Mouse (Mus musculus) embryonic facial prominence, embryonic 15.5 days (tissue): Measurements from ENCODE around the gene AC134908.4. TPM values are rescaled to one million over a fixed set of nuclear protein-coding genes. Genes with fewer than 3 reads are reported as not detected.

Experiments used
- ATAC-seq: fragments of 200-750 bp; cut with Nextera tagmentation; 2 replicates; pipeline ENCODE4 v1.8.0; 2017; ENCODE audit warnings: low read depth, moderate TSS enrichment; ENCODE audit not compliant: insufficient number of reproducible peaks, low FRiP score, low TSS enrichment
- H3K27ac ChIP-seq: fragments of 300-500 bp; sonication (generic); replicated peaks from 2 replicates; pipeline ENCODE4 v1.5.1; 2015; ENCODE audit warnings: mild to moderate bottlenecking, inconsistent platforms
- H3K27me3 ChIP-seq: fragments of 300-500 bp; sonication (generic); 2 replicates; pipeline ENCODE4 v1.6.1; 2015; ENCODE audit warnings: inconsistent platforms
- H3K36me3 ChIP-seq: fragments of 300-500 bp; sonication (generic); 2 replicates; pipeline ENCODE4 v1.6.1; 2015; ENCODE audit warnings: mild to moderate bottlenecking, inconsistent platforms
- H3K4me1 ChIP-seq: fragments of 300-500 bp; sonication (generic); 2 replicates; pipeline ENCODE4 v1.6.1; 2015; ENCODE audit warnings: inconsistent platforms
- H3K4me2 ChIP-seq: fragments of 300-500 bp; sonication (generic); replicated peaks from 2 replicates; pipeline ENCODE4 v1.6.1; 2015; ENCODE audit warnings: mild to moderate bottlenecking, inconsistent platforms
- H3K4me3 ChIP-seq: fragments of 300-500 bp; sonication (generic); replicated peaks from 2 replicates; pipeline ENCODE4 v1.5.1; 2015; ENCODE audit warnings: mild to moderate bottlenecking, inconsistent platforms
- H3K9ac ChIP-seq: fragments of 300-500 bp; sonication (generic); 2 replicates; pipeline ENCODE4 v1.6.1; 2015; ENCODE audit warnings: inconsistent platforms
- H3K9me3 ChIP-seq: fragments of 300-500 bp; sonication (generic); replicated peaks from 2 replicates; pipeline ENCODE4 v1.6.1; 2016; ENCODE audit warnings: inconsistent platforms
- WGBS: fragments of 180-500 bp; shearing (Covaris S2); methylation state at CpG from one replicate; pipeline ENCODE4 v1.1.7; 2015; 5-methylcytosine and 5-hydroxymethylcytosine counted together
- polyA plus RNA-seq: library from polyadenylated mRNA; unstranded; fragments of >200 nt; fragmentation: Nextera tagmentation; extraction: Ambion mirVana; gene quantifications from 2 replicates; pipeline ENCODE4 v1.2.1, GENCODE M21; 2015

The AC134908.4 gene
- polyA plus RNA-seq, 1 experiment from 2014 or later: not detected

- Histone ChIP-seq H3K4me1 (peaks cover 28% of the 10 kb centered on the region), H3K9me3 (no peaks in the 10 kb centered on the region), H3K27me3 (no peaks in the 10 kb centered on the region), H3K9ac (peak within 1 kb of the TSS; percentile 70), H3K27ac (peak within 1 kb of the TSS; percentile 90), H3K36me3 (peaks cover 50% of the 10 kb centered on the region), H3K4me2 (peak within 1 kb of the TSS; percentile 69), H3K4me3 (peak within 1 kb of the TSS; percentile 78)
- WGBS: under 1% methylated on average over 23 of the region's 23 CpGs
- peak; percentile 82 for ATAC-seq
Observed at GRCm38 (mm10) chr17:25785281-25785745, 10.1 kb downstream of the AC134908.4 start, which contains the start of gene Haghl. Gene Haghl, minus strand, starts transcription at chr17:25785673.

GRCm38 (mm10) chr17:25783861-25784574, 11.4 kb downstream of the AC134908.4 start:
- peaks cover 53% of the 10 kb centered on the region for H3K36me3 ChIP-seq
- no peaks in the 10 kb centered on the region for H3K27me3 ChIP-seq
- peak overlapping the region; percentile 70; the same call in 1 of the 2 replicates for H3K9ac ChIP-seq
- H3K9me3 ChIP-seq: no peaks in the 10 kb centered on the region
- no peak overlapping the region for H3K27ac ChIP-seq
- no peak for ATAC-seq
- peak overlapping the region; percentile 78 for H3K4me3 ChIP-seq
- H3K4me1 ChIP-seq: peaks cover 28% of the 10 kb centered on the region
- peak overlapping the region; percentile 69 for H3K4me2 ChIP-seq
- 70% methylated on average over 15 of the region's 15 CpGs for WGBS

DNA sequence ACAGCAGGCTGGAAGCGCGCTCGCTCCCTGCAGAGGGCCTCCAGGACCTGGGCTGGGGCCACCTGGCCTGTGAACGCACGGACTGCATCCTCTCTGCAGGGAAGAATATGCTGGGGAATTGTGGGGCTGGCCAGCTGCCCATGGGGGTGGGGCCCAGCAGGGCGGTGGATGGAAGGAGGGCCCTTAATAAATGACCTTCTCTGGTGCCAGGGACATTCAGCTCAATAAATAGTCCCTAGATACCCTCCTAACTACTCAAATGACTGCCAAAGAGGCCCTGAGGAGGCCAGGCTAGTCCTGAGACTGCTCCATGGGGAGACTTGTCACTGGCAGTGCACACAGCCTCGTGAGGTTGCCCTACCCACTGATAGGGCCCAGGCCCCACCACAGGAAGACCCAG, 12.4 kb downstream of the AC134908.4 start:
- no peak for ATAC-seq
- Histone ChIP-seq H3K27ac (no peak overlapping the region), H3K36me3 (peaks cover 56% of the 10 kb centered on the region), H3K27me3 (no peaks in the 10 kb centered on the region), H3K9me3 (no peaks in the 10 kb centered on the region), H3K4me1 (peaks cover 28% of the 10 kb centered on the region), H3K9ac (no peak overlapping the region), H3K4me3 (no peak overlapping the region), H3K4me2 (no peak overlapping the region)
- WGBS: 83% methylated on average over 7 of the region's 7 CpGs

DNA sequence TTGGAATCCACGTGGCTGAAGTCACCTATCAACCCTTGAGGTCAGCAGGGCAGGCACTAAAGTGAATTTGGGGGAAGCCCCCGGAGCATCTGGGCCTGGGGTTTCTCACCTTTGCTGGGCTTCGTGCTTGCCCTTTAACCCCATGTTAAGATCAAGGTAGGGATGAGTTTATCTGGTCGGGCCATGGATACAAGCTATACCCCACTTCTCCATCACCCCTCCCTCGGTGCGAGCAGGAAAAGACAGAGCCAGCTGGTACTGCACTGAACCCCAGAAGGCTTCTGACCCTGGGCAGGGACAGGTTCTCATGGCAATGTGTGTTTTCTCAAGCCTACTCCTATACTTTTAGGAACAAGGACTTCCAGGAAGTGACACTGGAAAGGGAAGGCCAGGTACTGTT, 14.1 kb downstream of the AC134908.4 start:
- H3K27me3 ChIP-seq: no peaks in the 10 kb centered on the region
- 78% methylated on average over 6 of the region's 6 CpGs for WGBS
- H3K9me3 ChIP-seq: no peaks in the 10 kb centered on the region
- H3K4me3 ChIP-seq: no peak overlapping the region
- H3K4me2 ChIP-seq: no peak overlapping the region
- H3K27ac ChIP-seq: no peak overlapping the region
- ATAC-seq: no peak
- H3K36me3 ChIP-seq: peaks cover 63% of the 10 kb centered on the region
- H3K4me1 ChIP-seq: peaks cover 28% of the 10 kb centered on the region
- no peak overlapping the region for H3K9ac ChIP-seq

DNA sequence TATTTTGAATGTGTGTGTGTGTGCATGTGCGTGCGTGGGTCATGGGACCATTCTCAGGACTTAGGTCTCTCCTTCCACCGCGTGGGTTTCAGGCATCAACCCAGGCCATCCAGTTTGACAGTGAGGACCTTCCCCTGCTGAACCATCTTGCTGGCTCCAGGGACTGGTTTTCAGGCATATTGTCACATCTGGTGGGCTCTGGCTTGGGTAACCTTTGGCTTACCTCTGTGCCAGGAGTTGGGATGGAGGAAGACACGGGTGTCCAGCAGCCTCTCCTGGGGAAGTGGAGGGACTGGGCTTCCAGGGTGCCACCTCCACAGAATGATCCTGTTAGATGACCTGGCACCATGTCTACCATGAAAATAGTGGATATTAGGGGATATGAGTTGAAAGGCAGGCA, 17.5 kb downstream of the AC134908.4 start:
- no peaks in the 10 kb centered on the region for H3K9me3 ChIP-seq
- H3K9ac ChIP-seq: no peak overlapping the region
- no peak overlapping the region for H3K4me2 ChIP-seq
- peaks cover 53% of the 10 kb centered on the region for H3K36me3 ChIP-seq
- H3K4me3 ChIP-seq: no peak overlapping the region
- ATAC-seq: no peak
- H3K4me1 ChIP-seq: peaks cover 10% of the 10 kb centered on the region
- H3K27me3 ChIP-seq: no peaks in the 10 kb centered on the region
- WGBS: 93% methylated on average over 5 of the region's 5 CpGs
- no peak overlapping the region for H3K27ac ChIP-seq

GRCm38 (mm10) chr17:25775318-25776062, 20.0 kb downstream of the AC134908.4 start:
- peaks cover 7% of the 10 kb centered on the region for H3K4me1 ChIP-seq
- H3K27ac ChIP-seq: no peak overlapping the region
- no peaks in the 10 kb centered on the region for H3K9me3 ChIP-seq
- H3K36me3 ChIP-seq: peaks cover 30% of the 10 kb centered on the region
- no peak overlapping the region for H3K9ac ChIP-seq
- WGBS: 78% methylated on average over 10 of the region's 10 CpGs
- ATAC-seq: no peak
- H3K4me2 ChIP-seq: no peak overlapping the region
- no peaks in the 10 kb centered on the region for H3K27me3 ChIP-seq
- H3K4me3 ChIP-seq: no peak overlapping the region

GRCm38 (mm10) chr17:25773549-25774120, 21.8 kb downstream of the AC134908.4 start, which contains the start of gene Narfl:
Gene Narfl, plus strand, starts transcription at chr17:25773776.
- no peak within 1 kb of the TSS for H3K27ac ChIP-seq

DNA sequence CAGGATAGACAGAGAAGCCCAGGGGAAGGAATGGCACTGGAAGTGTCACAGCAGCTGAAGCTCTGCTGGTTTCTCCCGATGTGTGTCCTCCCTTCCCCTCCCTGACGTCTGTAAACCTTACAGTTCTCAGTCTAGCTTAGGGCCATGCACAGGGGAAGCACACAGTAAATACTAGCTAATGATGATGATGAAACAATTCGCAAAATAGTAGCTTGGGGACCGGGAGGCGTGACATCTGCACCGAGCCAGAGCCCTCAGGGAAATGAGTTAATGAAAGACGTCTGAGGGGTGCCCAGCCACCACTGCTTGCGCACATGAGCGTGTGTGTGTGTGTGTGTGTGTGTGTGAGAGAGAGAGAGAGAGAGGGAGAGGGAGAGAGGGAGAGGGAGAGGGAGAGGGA, 26.1 kb downstream of the AC134908.4 start:
- H3K27ac ChIP-seq: no peak overlapping the region
- H3K9me3 ChIP-seq: no peaks in the 10 kb centered on the region
- H3K36me3 ChIP-seq: no peaks in the 10 kb centered on the region
- ATAC-seq: no peak
- no peak overlapping the region for H3K4me2 ChIP-seq
- H3K4me3 ChIP-seq: no peak overlapping the region
- H3K4me1 ChIP-seq: peaks cover 3% of the 10 kb centered on the region
- no peak overlapping the region for H3K9ac ChIP-seq
- 27% methylated on average over 9 of the region's 9 CpGs for WGBS
- H3K27me3 ChIP-seq: peaks cover 8% of the 10 kb centered on the region; the same call in 1 of the 2 replicates

More at GRCm38 (mm10) chr17:25773549-25774120, 21.8 kb downstream of the AC134908.4 start, which contains the start of gene Narfl:
- peak; percentile 79 for ATAC-seq
- Histone ChIP-seq H3K4me3 (peak within 1 kb of the TSS; percentile 69), H3K27me3 (no peaks in the 10 kb centered on the region), H3K36me3 (peaks cover 16% of the 10 kb centered on the region), H3K4me1 (peaks cover 7% of the 10 kb centered on the region), H3K9me3 (no peaks in the 10 kb centered on the region), H3K9ac (peak within 1 kb of the TSS; percentile 69), H3K4me2 (peak within 1 kb of the TSS; percentile 72)
- WGBS: under 1% methylated on average over 37 of the region's 37 CpGs

DNA sequence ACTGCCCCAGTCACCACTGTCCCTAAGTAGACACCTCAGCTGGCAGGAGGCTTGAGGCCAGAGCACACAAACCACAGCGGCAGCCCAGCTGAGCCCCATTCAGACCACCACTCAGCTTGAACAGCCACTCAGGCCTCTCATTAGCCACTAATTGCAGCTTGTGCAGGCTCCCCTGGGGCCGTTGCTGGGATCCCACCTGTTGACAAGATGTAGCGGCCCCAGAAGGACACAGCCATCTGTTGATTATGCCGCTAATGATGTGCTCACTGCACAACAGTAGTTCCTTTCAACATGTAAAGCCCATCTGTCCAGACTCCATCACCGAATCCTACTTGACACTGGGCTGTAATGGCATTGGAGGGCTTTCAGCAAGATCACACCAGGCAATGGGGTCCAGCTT, 29.6 kb downstream of the AC134908.4 start:
- 33% methylated on average over 5 of the region's 5 CpGs for WGBS
- no peaks in the 10 kb centered on the region for H3K36me3 ChIP-seq
- no peak overlapping the region for H3K4me2 ChIP-seq
- H3K27ac ChIP-seq: no peak overlapping the region
- H3K4me3 ChIP-seq: no peak overlapping the region
- no peak overlapping the region for H3K9ac ChIP-seq
- no peaks in the 10 kb centered on the region for H3K4me1 ChIP-seq
- ATAC-seq: peak; percentile 76
- H3K9me3 ChIP-seq: no peaks in the 10 kb centered on the region
- H3K27me3 ChIP-seq: peaks cover 8% of the 10 kb centered on the region; the same call in 1 of the 2 replicates

GRCm38 (mm10) chr17:25762591-25762990, 32.9 kb downstream of the AC134908.4 start:
- WGBS: 40% methylated on average over 3 of the region's 3 CpGs
- Histone ChIP-seq H3K36me3 (no peaks in the 10 kb centered on the region), H3K9me3 (no peaks in the 10 kb centered on the region), H3K4me2 (no peak overlapping the region), H3K4me3 (no peak overlapping the region), H3K27ac (no peak overlapping the region), H3K4me1 (no peaks in the 10 kb centered on the region), H3K27me3 (peaks cover 4% of the 10 kb centered on the region; the same call in 1 of the 2 replicates), H3K9ac (no peak overlapping the region)
- ATAC-seq: no peak

DNA sequence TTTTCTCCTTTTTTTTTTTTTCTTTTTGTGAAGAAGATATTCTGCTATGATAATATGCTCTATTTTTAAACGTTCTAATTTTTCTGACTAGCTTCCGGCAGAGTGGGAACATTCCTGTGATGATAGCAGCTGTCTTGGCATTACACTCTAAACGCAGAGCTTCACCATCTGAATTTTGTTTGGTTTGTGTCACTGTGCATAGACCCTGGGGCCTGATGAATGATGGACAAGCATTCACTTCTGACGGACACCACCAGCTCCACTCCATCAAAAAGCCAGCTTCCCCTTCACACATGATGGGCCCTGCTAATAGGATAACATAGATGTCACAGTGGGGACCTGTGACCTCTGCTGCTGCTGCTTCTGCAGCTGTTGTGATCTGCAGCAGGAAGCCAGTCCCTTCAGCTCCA, 33.9 kb downstream of the AC134908.4 start:
- no peaks in the 10 kb centered on the region for H3K4me1 ChIP-seq
- no peak overlapping the region for H3K9ac ChIP-seq
- H3K27me3 ChIP-seq: no peaks in the 10 kb centered on the region
- H3K4me3 ChIP-seq: no peak overlapping the region
- no peak for ATAC-seq
- no peaks in the 10 kb centered on the region for H3K9me3 ChIP-seq
- no peak overlapping the region for H3K27ac ChIP-seq
- H3K36me3 ChIP-seq: no peaks in the 10 kb centered on the region
- H3K4me2 ChIP-seq: no peak overlapping the region
- WGBS: 33% methylated on average over 4 of the region's 4 CpGs
